Mouse (Mus musculus) midbrain, embryonic 15.5 days (tissue): ENCODE data around the gene Rassf3. TPM values are rescaled to one million over a fixed set of nuclear protein-coding genes. Genes with fewer than 3 reads are reported as not detected.

ENCODE experiments used
- ATAC-seq: fragments of 200-750 bp; cut with Nextera tagmentation; replicated peaks from 2 replicates; pipeline ENCODE4 v1.8.0; 2017; ENCODE audit warnings: moderate TSS enrichment
- H3K27ac ChIP-seq: fragments of 300-500 bp; sonication (generic); 2 replicates; pipeline ENCODE4 v1.5.1; 2015; ENCODE audit warnings: mild to moderate bottlenecking, inconsistent platforms
- H3K27me3 ChIP-seq: fragments of 300-500 bp; sonication (generic); replicated peaks from 2 replicates; pipeline ENCODE4 v1.6.1; 2015; ENCODE audit warnings: inconsistent platforms
- H3K36me3 ChIP-seq: fragments of 300-500 bp; sonication (generic); replicated peaks from 2 replicates; pipeline ENCODE4 v1.6.1; 2015; ENCODE audit warnings: inconsistent platforms
- H3K4me1 ChIP-seq: fragments of 300-500 bp; sonication (generic); 2 replicates; pipeline ENCODE4 v1.6.1; 2015; ENCODE audit warnings: inconsistent platforms
- H3K4me2 ChIP-seq: fragments of 300-500 bp; sonication (generic); 2 replicates; pipeline ENCODE4 v1.6.1; 2015; ENCODE audit warnings: inconsistent platforms, mild to moderate bottlenecking, moderate library complexity
- H3K4me3 ChIP-seq: fragments of 300-500 bp; sonication (generic); 2 replicates; pipeline ENCODE4 v1.5.1; 2015; ENCODE audit warnings: mild to moderate bottlenecking, inconsistent platforms
- H3K9ac ChIP-seq: fragments of 300-500 bp; sonication (generic); 2 replicates; pipeline ENCODE4 v1.6.1; 2015; ENCODE audit warnings: mild to moderate bottlenecking, inconsistent platforms
- H3K9me3 ChIP-seq: fragments of 300-500 bp; sonication (generic); 2 replicates; pipeline ENCODE4 v1.6.1; 2016; ENCODE audit warnings: inconsistent platforms
- WGBS: fragments of 180-500 bp; shearing (Covaris S2); methylation state at CpG from one replicate; pipeline ENCODE4 v1.1.7; 2015; ENCODE audit warnings: mixed read lengths; 5-methylcytosine and 5-hydroxymethylcytosine counted together
- polyA plus RNA-seq: library from polyadenylated mRNA; unstranded; fragments of >200 nt; fragmentation: Nextera tagmentation; extraction: Ambion mirVana; gene quantifications from 2 replicates; pipeline ENCODE4 v1.2.1, GENCODE M21; 2015

The Rassf3 gene
- polyA plus RNA-seq, 1 experiment from 2014 or later = 4.2 TPM

GRCm38 (mm10) chr10:121468985-121469384 lies 7.2 kb downstream of the Rassf3 start:
- no peak overlapping the region for H3K4me3 ChIP-seq
- H3K4me2 ChIP-seq = no peak overlapping the region
- peaks cover 6% of the 10 kb centered on the region; the same call in 1 of the 2 replicates for H3K4me1 ChIP-seq
- H3K36me3 ChIP-seq = no peaks in the 10 kb centered on the region
- no peaks in the 10 kb centered on the region for H3K9me3 ChIP-seq
- no peak overlapping the region for H3K9ac ChIP-seq
- no peak for ATAC-seq
- peaks cover 4% of the 10 kb centered on the region; the same call in 1 of the 2 replicates for H3K27me3 ChIP-seq
- 65% methylated on average over 5 of the region's 5 CpGs for WGBS
- no peak overlapping the region for H3K27ac ChIP-seq

- Histone ChIP-seq H3K9ac (no peak overlapping the region), H3K36me3 (no peaks in the 10 kb centered on the region), H3K27ac (no peak overlapping the region), H3K4me1 (peaks cover 6% of the 10 kb centered on the region; the same call in 1 of the 2 replicates), H3K4me2 (no peak overlapping the region), H3K27me3 (no peaks in the 10 kb centered on the region), H3K9me3 (no peaks in the 10 kb centered on the region), H3K4me3 (no peak overlapping the region)
- WGBS = 91% methylated on average over 5 of the region's 5 CpGs
- ATAC-seq = no peak
Measured at GRCm38 (mm10) chr10:121468261-121468660, 7.9 kb downstream of the Rassf3 start.

DNA sequence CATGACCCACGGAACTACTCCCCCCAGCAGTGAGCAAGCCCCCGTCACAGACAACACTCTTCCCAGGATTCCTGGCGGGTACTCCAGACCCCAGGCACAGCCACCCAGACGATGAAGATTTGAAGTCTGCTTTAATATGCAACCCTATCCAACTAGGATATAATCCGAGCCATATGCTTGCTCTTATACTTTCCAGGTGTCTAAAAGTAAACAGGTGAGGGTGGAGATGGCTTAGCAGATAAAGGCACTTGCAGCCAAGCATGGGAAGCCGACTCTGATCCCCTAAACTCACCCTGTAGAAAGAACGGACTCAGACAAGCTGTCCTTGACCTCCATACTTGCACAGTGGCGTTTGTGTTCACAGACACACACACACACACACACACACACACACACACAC lies 8.4 kb downstream of the Rassf3 start:
- H3K27me3 ChIP-seq = no peaks in the 10 kb centered on the region
- no peak overlapping the region for H3K27ac ChIP-seq
- H3K4me2 ChIP-seq = no peak overlapping the region
- ATAC-seq = no peak
- H3K4me1 ChIP-seq = peaks cover 6% of the 10 kb centered on the region; the same call in 1 of the 2 replicates
- 68% methylated on average over 8 of the region's 8 CpGs for WGBS
- no peaks in the 10 kb centered on the region for H3K9me3 ChIP-seq
- H3K4me3 ChIP-seq = no peak overlapping the region
- H3K9ac ChIP-seq = no peak overlapping the region
- H3K36me3 ChIP-seq = no peaks in the 10 kb centered on the region

DNA sequence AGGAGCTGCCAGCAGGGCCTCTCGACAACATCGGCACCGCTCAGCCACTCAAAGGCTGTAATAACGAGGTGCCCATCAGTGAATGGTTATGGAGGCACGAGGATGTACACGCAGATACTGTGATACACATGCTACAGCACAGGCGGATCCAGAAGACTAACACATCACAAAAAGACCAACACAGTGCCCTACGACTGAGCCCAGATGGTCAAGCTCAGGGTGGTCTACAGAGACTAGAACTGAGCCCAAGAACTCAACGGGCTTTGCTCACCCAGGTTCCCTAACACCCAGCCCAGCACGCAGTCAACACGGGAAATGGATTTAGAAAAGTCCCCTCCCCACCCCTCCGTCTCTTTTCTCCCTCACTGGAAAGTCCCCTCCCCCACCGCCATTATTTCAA lies 9.1 kb downstream of the Rassf3 start:
- Histone ChIP-seq H3K9me3 (no peaks in the 10 kb centered on the region), H3K4me2 (no peak overlapping the region), H3K27me3 (no peaks in the 10 kb centered on the region), H3K27ac (no peak overlapping the region), H3K4me1 (peaks cover 11% of the 10 kb centered on the region), H3K4me3 (no peak overlapping the region), H3K9ac (no peak overlapping the region), H3K36me3 (no peaks in the 10 kb centered on the region)
- no peak for ATAC-seq
- 70% methylated on average over 13 of the region's 13 CpGs for WGBS

- no peak for ATAC-seq
- Histone ChIP-seq H3K9ac (no peak overlapping the region), H3K4me2 (no peak overlapping the region), H3K4me1 (peaks cover 13% of the 10 kb centered on the region), H3K36me3 (no peaks in the 10 kb centered on the region), H3K9me3 (no peaks in the 10 kb centered on the region), H3K27ac (no peak overlapping the region), H3K4me3 (no peak overlapping the region), H3K27me3 (no peaks in the 10 kb centered on the region)
- WGBS = 62% methylated on average over 5 of the region's 5 CpGs
Measured at GRCm38 (mm10) chr10:121465033-121465432, 11.1 kb downstream of the Rassf3 start.

- no peaks in the 10 kb centered on the region for H3K36me3 ChIP-seq
- H3K27ac ChIP-seq = peak overlapping the region; percentile 16; the same call in 1 of the 2 replicates
- H3K27me3 ChIP-seq = no peaks in the 10 kb centered on the region
- peak overlapping the region; percentile 31; the same call in 1 of the 2 replicates for H3K4me2 ChIP-seq
- no peak overlapping the region for H3K9ac ChIP-seq
- H3K4me1 ChIP-seq = peaks cover 22% of the 10 kb centered on the region
- no peak overlapping the region for H3K4me3 ChIP-seq
- no peaks in the 10 kb centered on the region for H3K9me3 ChIP-seq
- WGBS = 50% methylated on average over 24 of the region's 24 CpGs
- ATAC-seq = no peak
Measured at GRCm38 (mm10) chr10:121462162-121462881, 13.8 kb downstream of the Rassf3 start.

DNA sequence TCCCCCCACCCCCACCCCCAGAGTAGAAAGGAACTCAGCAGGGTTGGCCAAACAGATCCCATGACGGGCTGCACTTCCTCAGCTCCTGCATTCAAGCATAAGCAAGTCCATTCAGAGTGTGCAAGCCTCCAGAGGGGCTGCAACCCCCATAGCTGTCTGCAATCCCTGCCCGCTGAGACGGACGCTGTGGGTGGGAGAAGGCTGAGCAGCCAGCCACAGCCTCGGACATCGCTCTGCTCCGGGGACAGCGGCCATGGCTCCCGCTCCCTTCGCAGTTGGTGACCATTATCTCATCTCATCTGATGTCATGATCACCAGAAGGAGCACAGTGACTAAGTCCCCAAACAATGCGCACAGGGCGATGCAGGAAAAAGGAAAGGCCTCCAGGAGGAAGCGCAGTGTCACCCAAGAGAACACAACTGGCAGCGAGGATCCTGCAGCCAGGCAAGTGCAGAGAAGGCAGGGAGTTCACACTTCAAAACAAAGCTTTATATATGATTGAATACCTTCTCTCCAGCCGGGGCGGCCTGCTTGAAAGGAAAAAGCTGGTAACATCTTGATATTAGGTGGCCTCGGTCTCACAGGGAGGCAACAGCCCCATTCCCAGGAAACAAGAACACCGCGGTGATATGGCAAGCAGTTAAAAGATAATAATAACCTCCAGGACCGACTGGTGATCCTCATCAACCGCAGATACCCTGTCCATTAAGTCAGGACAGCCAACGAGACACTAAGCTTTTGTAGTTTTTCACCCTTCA lies 14.6 kb downstream of the Rassf3 start:
- 4% methylated on average over 22 of the region's 22 CpGs for WGBS
- peaks cover 22% of the 10 kb centered on the region for H3K4me1 ChIP-seq
- no peak overlapping the region for H3K4me3 ChIP-seq
- H3K9me3 ChIP-seq = no peaks in the 10 kb centered on the region
- H3K9ac ChIP-seq = no peak overlapping the region
- no peaks in the 10 kb centered on the region for H3K36me3 ChIP-seq
- peak overlapping the region; percentile 31 for H3K4me2 ChIP-seq
- ATAC-seq = peak; percentile 52; the same call in 1 of the 2 replicates
- no peaks in the 10 kb centered on the region for H3K27me3 ChIP-seq
- H3K27ac ChIP-seq = peak overlapping the region; percentile 16

GRCm38 (mm10) chr10:121459124-121459853 lies 16.9 kb downstream of the Rassf3 start:
- H3K4me1 ChIP-seq = peaks cover 22% of the 10 kb centered on the region
- H3K36me3 ChIP-seq = no peaks in the 10 kb centered on the region

DNA sequence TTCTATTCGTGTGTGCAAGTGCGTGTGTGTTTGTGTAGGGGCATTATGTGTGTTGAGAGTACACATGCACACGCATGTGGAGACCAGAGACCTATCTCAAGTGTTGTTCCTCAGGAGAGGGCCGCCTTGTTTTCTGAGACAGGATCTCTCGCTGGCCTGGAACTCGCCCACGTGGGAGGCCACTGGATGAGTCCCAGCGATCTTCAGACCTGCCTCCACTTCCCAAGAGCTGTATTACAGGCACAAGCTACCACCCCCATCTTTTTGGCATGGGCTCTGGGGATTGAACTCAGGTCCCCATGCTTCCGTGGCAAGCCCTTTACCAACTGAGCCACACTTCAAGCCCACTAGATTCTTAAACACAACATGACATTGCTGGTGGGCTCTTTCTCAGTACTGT lies 17.7 kb downstream of the Rassf3 start:
- WGBS = 92% methylated on average over 9 of the region's 9 CpGs
- H3K4me2 ChIP-seq = no peak overlapping the region

More at GRCm38 (mm10) chr10:121459124-121459853, 16.9 kb downstream of the Rassf3 start:
- Histone ChIP-seq H3K9me3 (no peaks in the 10 kb centered on the region), H3K27ac (no peak overlapping the region), H3K4me2 (no peak overlapping the region; the same call in 1 of the 2 replicates), H3K9ac (no peak overlapping the region), H3K4me3 (no peak overlapping the region), H3K27me3 (no peaks in the 10 kb centered on the region)
- ATAC-seq = no peak
- 49% methylated on average over 19 of the region's 19 CpGs for WGBS

GRCm38 (mm10) chr10:121457381-121457780 lies 18.8 kb downstream of the Rassf3 start:
- 58% methylated on average over 3 of the region's 3 CpGs for WGBS
- ATAC-seq = no peak
- Histone ChIP-seq H3K9ac (no peak overlapping the region), H3K36me3 (no peaks in the 10 kb centered on the region), H3K9me3 (no peaks in the 10 kb centered on the region), H3K4me3 (no peak overlapping the region), H3K27me3 (no peaks in the 10 kb centered on the region), H3K27ac (no peak overlapping the region), H3K4me1 (peaks cover 20% of the 10 kb centered on the region), H3K4me2 (no peak overlapping the region)

More for the DNA sequence above, 17.7 kb downstream of the Rassf3 start:
- Histone ChIP-seq H3K27ac (no peak overlapping the region), H3K4me3 (no peak overlapping the region), H3K4me1 (peaks cover 22% of the 10 kb centered on the region), H3K9me3 (no peaks in the 10 kb centered on the region), H3K27me3 (no peaks in the 10 kb centered on the region), H3K36me3 (no peaks in the 10 kb centered on the region), H3K9ac (no peak overlapping the region)
- ATAC-seq = no peak

- ATAC-seq = no peak
- Histone ChIP-seq H3K9ac (no peak overlapping the region), H3K4me3 (no peak overlapping the region), H3K27ac (no peak overlapping the region), H3K4me2 (no peak overlapping the region), H3K4me1 (peaks cover 9% of the 10 kb centered on the region; the same call in 1 of the 2 replicates), H3K36me3 (no peaks in the 10 kb centered on the region), H3K27me3 (no peaks in the 10 kb centered on the region), H3K9me3 (no peaks in the 10 kb centered on the region)
- 92% methylated on average over 3 of the region's 3 CpGs for WGBS
Measured at GRCm38 (mm10) chr10:121455517-121455916, 20.6 kb downstream of the Rassf3 start.
